Mouse (Mus musculus): ENCODE results near the gene Epb41. TPM values are rescaled to one million over a fixed set of nuclear protein-coding genes. Genes with fewer than 3 reads are reported as not detected.

The Epb41 gene
- total RNA-seq, 4 experiments from 2014 or later = 44.7 to 57.0 (median 55.7) TPM

GRCm38 (mm10) chr4:132007123-132007522 lies 68.0 kb downstream of the Epb41 start:
- no peak for DNase-seq

GRCm38 (mm10) chr4:131998641-131999040 lies 76.5 kb downstream of the Epb41 start:
- DNase-seq = no peak

DNA sequence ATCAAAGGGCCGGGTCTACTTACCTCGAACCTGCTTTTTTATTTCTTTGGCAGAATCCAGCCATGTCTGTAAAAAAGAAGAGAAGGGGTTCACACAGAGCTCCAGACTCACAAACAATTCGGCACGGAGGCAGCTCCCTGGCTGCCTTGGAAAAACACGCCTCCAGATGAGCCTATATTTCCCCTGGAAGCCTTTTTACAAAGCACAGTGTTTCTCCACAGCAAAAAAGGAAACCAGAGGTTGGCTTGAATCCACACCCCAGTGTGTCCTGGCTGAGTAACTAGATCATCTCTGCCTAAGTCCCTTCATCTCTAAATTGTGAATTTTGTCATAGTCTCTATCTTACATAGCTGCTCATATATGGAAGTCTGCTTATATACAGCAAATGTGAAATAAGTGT lies 77.6 kb downstream of the Epb41 start:
- DNase-seq = no peak

DNA sequence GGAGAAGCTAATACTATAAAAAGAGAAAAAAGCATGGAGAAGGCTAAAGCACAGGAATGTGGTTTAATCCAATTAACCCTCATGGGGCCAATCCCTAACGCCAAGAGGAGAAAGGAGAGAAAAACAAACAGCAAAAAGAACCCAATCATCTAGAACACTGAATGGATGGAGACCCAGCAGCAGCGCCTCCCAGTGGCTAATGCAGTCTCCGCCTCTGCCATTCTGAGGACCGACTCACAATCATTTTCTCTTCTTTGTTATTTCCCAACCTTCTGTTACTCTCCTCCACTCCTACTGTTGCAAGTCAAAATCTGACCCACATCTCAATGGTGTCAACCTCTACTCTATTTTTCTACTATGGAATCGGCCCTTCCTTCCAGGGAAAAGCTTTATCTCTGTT lies 78.1 kb downstream of the Epb41 start:
- no peak for DNase-seq

DNA sequence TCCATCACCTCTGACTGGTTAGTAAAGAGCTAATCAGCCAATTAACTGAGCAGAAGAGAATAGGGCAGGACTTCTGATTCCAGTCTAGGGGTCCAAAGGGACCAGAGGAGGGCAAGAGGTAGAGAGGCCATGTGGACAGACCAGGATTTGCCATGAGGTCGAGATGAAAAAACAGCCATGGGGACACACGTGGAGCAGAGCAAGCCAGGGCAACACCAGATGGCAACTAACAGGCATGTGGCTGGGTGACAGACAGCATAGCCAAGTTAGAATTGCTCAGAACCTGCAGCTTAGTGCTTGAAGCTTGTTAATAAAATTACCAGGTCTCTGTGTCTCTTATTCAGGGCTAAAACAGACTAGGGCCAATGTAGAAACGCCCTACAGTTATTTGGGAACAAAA lies 81.3 kb downstream of the Epb41 start:
- no peak for DNase-seq

DNA sequence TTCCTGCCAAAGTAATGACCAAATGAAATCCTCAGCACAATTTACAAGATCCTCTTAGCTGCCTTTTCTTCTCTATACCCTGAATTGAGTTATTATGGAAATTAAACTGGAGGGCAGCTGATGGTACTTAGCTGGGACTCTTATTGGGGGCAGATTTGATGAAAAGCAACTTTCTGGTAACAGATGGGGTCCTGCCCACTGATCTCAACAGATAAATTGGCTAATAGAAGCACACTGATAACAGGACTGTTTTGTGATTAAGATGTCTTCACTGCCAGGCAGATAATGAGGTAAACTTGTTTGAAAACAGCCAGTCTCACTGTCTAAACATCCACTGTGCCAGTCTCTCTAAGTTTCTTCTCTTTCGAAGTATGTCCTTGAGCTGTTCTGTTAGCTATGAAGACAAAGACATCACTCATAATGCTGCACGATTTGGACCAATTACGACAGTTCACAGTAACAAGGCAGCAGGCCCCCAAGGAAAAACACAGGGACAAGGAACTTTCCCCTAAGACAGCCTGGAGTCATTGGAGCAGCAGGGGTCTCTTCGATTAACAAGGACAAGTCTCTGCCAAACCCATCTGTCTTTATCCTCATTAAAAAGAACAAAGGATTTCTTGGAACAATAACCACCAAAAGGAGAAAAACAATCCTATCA lies 92.1 kb downstream of the Epb41 start:
- DNase-seq = no peak

GRCm38 (mm10) chr4:131981755-131982154 lies 93.4 kb downstream of the Epb41 start:
- DNase-seq = no peak

GRCm38 (mm10) chr4:131977201-131977600 lies 97.9 kb downstream of the Epb41 start:
- DNase-seq = peak; percentile 48

GRCm38 (mm10) chr4:131970244-131970853 lies 104.8 kb downstream of the Epb41 start:
- DNase-seq = no peak

GRCm38 (mm10) chr4:131968873-131969272 lies 106.2 kb downstream of the Epb41 start:
- no peak for DNase-seq

GRCm38 (mm10) chr4:131957161-131957560 lies 118.0 kb downstream of the Epb41 start:
- DNase-seq = no peak

DNA sequence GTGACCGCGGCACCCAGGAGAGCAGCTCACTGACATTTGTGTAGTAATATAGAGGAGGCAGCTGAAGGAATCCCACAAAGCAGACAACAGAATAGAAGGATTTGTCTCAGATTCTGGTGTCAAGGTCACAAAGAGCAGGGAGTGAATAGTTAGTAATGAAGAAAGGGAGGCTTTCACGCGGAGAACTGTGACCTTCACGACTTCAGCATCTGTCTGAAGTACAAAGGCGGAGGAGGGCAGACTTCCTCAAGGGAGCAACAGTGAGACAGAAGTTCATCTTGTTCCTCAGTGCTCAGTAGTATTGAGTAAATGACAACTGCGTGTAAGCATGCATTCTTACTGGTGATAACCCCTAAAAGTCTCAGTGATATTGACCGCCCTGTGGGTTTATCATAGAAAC lies 124.5 kb downstream of the Epb41 start:
- DNase-seq = no peak

- no peak for DNase-seq
These were observed 125.2 kb downstream of the Epb41 start for GRCm38 (mm10) chr4:131949903-131950302.

DNA sequence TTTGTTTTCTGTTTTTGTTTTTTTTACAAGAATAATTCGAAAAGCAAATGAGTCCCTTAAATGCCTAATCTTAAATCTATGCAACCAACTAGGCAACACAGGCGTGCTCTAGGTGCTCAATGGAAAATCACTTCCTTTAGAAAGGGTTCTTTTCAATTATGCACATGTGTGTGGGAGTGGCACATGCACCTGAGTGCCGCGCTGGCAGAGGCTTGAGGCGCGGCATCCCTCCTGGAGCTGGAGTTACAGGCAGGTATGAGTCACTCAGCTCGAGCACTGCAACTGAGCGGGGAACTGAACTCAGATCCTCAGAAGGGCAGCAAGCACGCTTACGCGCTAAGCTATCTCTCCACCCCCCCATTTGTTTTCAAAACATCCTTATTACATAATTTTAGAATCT lies 127.3 kb downstream of the Epb41 start:
- DNase-seq = no peak

GRCm38 (mm10) chr4:131940846-131941245 lies 134.3 kb downstream of the Epb41 start:
- no peak for DNase-seq

- no peak for DNase-seq
These were observed 135.7 kb downstream of the Epb41 start for GRCm38 (mm10) chr4:131939459-131939858.

DNA sequence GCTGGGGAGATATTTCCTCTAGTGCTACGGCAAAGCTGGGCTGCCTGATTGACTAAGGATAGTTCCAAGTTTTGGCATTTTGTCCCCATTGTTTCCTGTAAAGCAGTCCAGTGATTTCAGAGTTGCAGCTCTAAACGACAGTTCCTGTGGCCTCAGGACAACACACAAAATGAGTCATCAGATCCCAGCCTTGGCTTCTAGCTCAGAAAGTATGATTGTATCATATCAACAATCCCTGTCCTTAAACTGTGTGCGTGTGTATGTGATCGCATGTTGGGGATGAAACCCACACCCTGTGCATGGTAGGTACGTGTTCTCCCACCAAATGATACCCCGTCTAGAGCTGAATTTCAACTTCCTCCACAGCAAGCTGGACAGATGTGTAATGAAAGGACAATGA lies 146.0 kb downstream of the Epb41 start:
- DNase-seq = no peak

DNA sequence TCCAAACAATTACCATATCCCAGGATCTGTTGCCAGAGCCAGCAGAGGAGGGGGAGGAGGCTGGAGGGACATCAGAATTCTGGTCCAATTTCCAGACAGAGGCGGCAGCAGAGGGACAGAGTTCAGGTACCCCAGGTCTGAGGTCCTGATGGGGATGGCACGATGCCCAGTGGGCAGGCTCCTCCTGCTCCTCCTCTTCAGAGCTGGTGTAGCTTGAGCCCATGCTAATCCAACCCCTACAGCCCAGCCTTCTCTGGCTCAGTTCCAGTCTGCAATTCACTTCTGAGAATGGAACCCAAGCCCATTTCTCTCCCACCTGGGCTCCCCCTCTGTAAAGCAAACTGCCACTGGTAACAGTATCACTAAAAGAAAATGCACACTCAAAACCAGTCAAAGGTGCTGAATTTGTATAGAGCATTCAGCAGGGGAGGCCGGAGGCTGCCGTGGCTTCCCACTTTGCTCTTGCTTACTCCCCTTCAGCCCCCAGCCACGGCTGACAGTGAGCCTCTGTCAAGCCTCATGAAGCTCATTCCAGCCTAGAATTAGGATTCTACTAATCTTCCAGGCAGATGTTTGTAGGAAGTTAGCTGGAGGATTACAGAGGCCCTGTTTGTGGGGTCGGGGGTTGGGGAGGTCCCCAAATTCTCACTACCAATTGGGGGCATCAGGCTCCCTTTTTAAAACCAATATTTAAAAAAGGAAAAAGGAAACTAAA lies 150.9 kb downstream of the Epb41 start:
- no peak for DNase-seq

DNA sequence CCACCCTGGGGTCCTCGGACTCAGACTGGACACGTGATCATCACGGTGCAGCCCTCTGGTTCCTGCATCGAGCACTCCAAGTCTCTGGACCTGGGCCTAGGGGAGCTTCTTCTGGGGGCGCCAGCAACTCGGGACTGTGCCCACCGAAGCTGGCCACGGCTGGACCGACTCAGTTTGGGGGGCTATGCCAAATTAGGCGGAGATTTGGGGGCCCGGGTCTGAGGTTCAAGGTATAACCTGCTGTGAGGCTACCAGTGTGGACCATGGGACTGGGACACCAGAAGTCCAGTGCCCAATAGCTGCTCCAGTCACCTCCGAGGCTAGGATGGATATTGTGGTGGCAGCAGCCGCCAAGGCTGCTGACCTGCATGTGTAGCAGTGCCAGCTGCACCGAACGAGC lies 152.7 kb downstream of the Epb41 start:
- no peak for DNase-seq

- no peak for DNase-seq
These were observed 153.4 kb downstream of the Epb41 start, which contains the start of gene Tmem200b for GRCm38 (mm10) chr4:131921461-131922346. Gene Tmem200b, plus strand, starts transcription at chr4:131921771.

DNA sequence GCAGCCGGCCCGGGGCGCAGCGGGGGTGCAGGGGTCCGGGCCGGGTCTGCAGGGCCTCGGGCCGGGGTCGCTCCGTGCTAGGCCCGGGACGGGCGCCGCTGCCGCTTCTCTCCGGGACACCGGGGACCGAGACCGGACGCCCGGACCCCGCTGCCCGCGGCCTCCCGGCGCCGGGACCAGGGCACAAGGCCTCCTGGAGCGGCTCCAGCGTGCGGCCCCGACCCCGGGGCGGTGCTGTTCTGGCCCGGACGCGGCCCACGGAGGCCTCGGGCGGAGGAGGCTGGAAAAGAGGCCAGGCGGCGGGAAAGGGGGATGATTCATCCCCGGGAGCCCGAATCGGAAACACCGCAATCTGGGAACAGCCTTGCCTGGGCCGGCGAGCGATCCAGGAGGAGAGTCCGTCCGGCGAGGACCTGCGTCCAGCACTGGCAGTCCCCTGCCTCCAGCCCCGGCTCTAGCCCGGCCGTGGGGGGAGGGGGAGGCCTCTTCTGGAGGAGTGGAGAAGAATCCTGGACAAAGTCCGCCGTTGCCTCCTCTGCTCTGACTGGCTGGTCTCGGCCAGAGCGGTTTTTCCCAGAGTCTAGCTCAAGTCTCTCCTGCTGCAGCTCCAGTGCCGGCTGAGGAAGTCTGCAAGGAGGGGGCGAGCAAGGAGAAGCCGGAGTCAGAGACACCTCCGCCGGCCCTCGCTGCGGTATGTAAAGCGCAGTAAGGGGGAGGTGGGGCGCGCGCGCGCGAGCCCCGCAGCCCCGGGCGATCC lies 154.3 kb downstream of the Epb41 start:
- peak; percentile 64 for DNase-seq

GRCm38 (mm10) chr4:131920141-131920594 lies 155.0 kb downstream of the Epb41 start:
- no peak for DNase-seq

Data from adrenal gland, adult 8-10 months (tissue).